Mouse (Mus musculus): ENCODE results near the gene Creld2.
"Not testable (repeated sequence)": the region's sequence is repeated elsewhere in the genome, so short reads cannot be mapped to it uniquely, and the experiment has no call there.

Gene Creld2

DNA sequence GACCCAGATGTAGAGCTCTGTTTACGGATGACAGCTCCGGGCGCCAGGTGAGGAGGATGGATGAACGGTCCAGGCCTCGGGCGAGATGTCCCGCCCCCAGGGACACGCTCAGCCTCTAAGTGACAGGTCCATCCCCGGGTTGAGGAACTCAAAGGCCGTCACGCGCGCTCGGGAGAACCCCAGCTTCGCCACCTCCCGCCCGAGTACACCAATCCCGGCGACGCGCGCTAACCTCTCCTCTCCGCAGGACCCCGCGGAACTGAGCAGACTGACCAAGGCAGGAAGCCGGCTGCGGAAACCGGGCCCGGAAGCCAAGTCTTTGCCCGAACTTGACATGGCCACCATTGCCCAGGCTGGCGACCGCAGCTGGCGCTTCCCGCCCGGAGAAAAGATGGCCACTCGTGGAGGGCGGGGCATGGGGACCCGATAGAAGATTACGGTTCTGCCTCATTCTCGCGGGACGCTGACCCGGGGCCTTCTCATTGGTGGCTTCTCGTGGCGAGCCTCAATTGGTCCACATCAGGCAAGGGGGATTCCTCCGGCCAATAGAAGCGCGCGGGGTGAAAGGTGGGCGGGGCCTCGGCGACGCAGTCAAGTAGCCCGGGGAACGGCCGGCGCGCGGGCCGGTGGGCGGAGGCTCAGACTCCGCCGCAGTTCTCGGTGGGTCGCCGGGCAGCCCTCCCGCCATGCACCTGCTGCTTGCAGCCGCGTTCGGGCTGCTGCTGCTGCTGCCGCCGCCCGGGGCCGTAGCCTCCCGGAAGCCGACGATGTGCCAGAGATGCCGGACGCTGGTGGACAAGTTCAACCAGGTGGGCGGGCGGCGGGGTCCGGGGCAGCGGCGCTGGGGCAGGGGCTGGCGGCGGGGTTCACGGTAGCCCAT is at the start of gene Creld2, which contains the start of gene Alg12:
Gene Creld2 (plus strand): TSS at position 621 of the 880 bp plus-strand sequence.
Gene Alg12 (minus strand): TSS at position 293 of the 880 bp plus-strand sequence.
- peak; percentile 100 for DNase-seq (ENCODE audit: low spot score)

DNA sequence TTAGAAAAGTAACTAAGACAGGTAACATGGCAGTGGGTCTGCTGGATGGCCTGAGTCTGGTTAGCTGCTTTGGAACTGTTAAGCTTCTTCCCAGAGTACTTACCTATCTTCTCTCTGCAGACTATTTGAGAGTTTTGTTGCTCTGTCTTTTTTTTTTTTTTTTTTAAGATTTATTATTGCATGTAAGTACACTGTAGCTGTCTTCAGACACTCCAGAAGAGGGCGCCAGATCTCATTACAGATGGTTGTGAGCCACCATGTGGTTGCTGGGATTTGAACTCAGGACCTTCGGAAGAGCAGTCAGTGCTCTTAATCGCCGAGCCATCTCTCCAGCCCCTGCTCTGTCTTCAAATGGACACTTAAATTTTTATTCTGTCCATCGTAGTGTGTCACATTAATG is 44.8 kb upstream of the Creld2 start:
- not testable (repeated sequence) for DNase-seq (ENCODE audit: low spot score)

GRCm38 (mm10) chr15:88792140-88792850 is 27.2 kb upstream of the Creld2 start:
- no peak for DNase-seq (ENCODE audit: low spot score)

DNA sequence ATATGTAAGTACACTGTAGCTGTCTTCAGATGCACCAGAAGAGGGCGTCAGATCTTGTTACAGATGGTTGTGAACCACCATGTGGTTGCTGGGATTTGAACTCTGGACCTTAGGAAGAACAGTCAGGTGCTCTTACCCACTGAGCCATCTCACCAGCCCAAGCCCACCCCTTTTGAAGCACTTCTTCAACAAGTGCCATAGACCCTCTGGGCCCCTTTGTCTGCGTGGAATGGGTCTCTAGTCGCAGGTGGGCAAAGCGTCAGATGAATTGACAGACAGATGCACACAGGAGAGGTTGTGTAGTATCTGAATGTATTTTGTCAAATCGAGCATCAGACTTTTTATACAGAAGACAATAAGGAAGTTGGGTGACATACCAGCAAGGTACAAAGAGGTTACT is 24.7 kb upstream of the Creld2 start:
- not testable (repeated sequence) for DNase-seq (ENCODE audit: low spot score)

DNA sequence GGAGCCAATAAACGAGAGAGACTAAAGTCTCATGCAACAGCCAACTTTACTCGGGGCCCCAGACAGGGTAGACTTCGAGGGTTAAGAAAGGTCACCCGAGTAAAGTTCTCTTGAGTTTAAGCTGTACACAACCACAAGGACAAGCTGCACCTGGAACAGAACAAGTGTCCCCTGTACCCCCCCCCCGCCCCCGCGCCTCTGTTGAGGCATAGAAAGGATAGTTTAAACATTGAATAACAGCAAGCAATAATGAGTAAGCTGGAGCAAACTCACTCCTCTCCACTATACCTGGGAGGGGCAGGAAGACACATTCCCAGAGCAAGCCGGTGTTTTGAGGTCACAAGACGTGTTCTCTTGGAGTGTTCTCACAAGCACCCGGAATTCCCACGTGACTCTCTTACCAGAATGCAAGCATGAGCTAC is 19.5 kb upstream of the Creld2 start:
- DNase-seq (ENCODE audit: low spot score), result no peak

- no peak for DNase-seq (ENCODE audit: low spot score)
These were observed 18.5 kb upstream of the Creld2 start for GRCm38 (mm10) chr15:88800921-88801354.

- no peak for DNase-seq (ENCODE audit: low spot score)
These were observed 17.5 kb upstream of the Creld2 start for GRCm38 (mm10) chr15:88801903-88802302.

- DNase-seq (ENCODE audit: low spot score), result no peak
These were observed 17.1 kb upstream of the Creld2 start for GRCm38 (mm10) chr15:88802348-88802747.

DNA sequence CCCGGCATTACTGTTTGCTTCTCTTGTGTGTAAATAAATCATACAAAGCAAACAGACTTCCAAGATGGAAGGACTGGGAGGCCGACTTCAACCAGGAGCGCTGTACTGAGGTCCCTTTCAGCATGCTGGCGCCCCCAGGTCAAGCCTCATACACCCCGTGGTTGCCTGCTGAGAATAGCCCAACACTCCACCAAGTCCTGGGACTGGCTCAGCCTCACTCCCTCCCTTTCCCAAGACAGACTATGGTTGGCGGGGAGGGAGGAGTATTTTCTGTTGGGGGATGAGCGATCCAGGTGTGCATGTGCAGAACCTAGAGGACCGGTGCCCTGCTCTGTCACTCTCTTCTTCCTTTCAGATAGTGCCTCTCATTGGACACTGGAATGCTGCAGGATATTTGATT is 11.3 kb upstream of the Creld2 start:
- DNase-seq (ENCODE audit: low spot score), result no peak

DNA sequence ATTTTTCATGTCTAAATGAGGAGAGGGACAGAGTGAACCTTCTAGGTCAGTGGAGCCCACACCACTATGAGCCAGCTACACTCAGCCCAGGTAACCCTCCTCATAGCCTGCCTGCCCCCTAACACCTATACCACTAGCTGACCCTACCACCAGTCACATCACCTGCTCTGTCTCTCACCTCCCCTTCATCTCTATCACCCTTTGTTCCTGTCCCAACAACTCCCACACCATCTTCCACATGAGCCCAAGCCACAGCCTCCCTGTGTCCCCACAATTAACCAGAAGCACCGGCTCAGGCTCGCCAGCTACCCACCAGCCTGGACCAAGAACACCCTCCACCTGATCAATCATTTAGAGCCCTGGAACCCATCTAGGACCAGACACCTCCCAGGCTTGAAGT is 9.1 kb upstream of the Creld2 start:
- DNase-seq (ENCODE audit: low spot score), result no peak

DNA sequence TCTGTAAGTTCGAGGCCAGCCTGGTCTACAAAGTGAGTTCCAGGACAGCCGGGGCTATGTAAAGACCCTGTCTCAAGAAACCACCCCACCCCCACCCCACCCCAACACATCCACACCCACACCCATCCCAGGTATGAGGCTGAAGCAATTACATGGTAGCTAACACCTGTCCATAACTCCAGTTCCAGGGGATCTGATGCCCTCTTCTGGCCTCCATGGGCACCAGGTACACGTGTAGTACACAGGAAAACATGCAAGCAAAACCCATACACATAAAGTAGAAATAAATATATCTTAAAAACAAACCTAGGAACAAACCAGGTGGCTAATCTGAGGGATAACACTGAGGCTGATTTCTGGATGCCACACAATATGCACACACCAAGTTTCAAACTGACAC is 6.2 kb upstream of the Creld2 start:
- DNase-seq (ENCODE audit: low spot score), result no peak

- DNase-seq (ENCODE audit: low spot score), result not testable (repeated sequence)
These were observed 5.6 kb upstream of the Creld2 start for GRCm38 (mm10) chr15:88813873-88814272.

DNA sequence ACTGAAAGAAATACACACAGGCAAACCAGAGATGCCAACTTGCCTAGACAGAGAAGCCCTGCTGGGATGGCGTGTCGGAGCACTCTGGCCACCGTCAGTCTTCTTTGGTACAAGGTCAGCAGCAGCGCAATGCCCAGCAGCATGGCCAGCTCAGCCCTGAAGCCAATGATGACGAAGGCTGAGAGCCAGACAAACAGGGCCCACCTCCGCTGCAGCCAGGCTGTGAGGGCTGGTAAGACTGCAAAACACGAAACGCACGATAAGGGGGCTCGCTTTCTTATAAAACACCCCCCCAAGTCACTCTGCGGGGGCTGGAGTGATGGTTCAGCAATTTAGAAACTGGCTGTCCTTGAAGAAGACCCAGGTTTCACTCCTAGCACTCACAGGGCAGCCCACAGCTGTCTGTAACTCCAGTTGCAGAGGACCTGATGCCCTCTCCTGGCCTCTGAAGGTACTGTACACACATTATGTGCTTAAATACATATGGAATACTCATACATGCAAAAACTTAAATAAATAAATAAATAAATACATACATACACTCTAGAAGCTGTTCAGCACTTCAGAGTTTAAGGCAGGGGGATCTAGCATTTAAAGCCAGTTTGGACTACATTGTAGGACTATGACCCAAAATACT is 4.9 kb upstream of the Creld2 start:
- DNase-seq (ENCODE audit: low spot score), result peak; percentile 29

DNA sequence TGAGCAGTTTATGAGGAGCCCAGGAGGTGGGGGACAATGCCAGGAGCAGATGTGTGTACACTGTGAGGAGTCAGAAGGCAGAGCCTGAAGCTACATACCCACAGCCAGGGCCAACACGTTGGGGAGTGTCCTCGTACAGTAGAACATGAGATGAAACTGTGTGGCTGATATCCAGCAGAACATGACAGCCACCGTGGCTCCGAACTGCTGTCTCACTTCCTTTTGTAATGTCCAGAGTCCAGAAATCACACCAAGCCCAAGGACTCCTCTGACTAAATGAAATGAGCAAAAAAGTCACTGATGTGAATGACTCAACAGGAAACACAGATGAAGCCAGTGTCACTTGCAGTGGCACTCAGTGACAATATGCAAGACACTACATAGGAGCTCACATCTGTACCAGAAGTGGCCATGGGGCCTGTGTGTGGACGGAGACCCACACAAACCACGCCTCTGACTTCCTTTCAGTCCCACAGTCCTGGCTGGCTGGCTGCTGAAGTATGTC is 4.2 kb upstream of the Creld2 start:
- no peak for DNase-seq (ENCODE audit: low spot score)

- peak; percentile 10 for DNase-seq (ENCODE audit: low spot score)
These were observed 459 bp downstream of the Creld2 start for GRCm38 (mm10) chr15:88819906-88820303.

GRCm38 (mm10) chr15:88821403-88821802 is 2.0 kb downstream of the Creld2 start:
- DNase-seq (ENCODE audit: low spot score), result no peak

- no peak for DNase-seq (ENCODE audit: low spot score)
These were observed 3.1 kb downstream of the Creld2 start for GRCm38 (mm10) chr15:88822513-88822912.

- no peak for DNase-seq (ENCODE audit: low spot score)
These were observed 3.9 kb downstream of the Creld2 start for GRCm38 (mm10) chr15:88823376-88823775.

GRCm38 (mm10) chr15:88827466-88827865 is 8.0 kb downstream of the Creld2 start:
- no peak for DNase-seq (ENCODE audit: low spot score)

GRCm38 (mm10) chr15:88827991-88828799 is 8.7 kb downstream of the Creld2 start:
- DNase-seq (ENCODE audit: low spot score), result peak; percentile 73

Data from embryo, embryonic 10.5 days (tissue).